Mouse (Mus musculus): ENCODE measurements at regions not wholly inside any gene's neighbourhood (a gene's known extent, or its start where the extent isn't known, plus 50 kb on each side); places are given as distances from the start of the nearest gene placed in this dataset.
"Not testable (repeated sequence)": the region's sequence is repeated elsewhere in the genome, so short reads cannot be mapped to it uniquely, and the experiment has no call there.

DNA sequence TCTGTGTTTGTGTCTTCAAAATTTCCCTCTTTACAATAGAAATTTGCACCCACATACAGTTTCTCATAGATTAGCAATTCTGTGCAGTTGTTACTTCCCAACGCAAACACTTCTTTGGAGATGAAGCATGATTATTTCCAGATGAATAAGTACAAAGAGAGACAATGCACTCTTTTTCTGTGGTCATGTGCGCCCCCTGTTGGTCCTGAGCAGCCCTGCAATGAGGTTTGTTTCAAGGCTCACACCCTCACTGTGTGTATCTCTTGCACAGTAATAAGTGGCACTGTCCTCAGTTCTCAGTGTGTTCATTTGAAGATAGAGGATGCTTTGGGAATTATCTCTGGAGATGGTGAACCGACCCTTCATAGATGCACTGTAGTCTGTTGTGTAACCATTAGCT is 368.1 kb downstream of the Adam6a start:
- Histone ChIP-seq H3K9me3 (peaks cover 20% of the 10 kb centered on the region), H3K27ac (replicated peaks) (no peak overlapping the region), H3K4me1 (no peaks in the 10 kb centered on the region), H3K27me3 (no peaks in the 10 kb centered on the region), H3K4me3 (no peak overlapping the region), H3K36me3 (no peaks in the 10 kb centered on the region), H3K9ac (replicated peaks) (no peak overlapping the region), H3K4me2 (replicated peaks) (no peak overlapping the region)
- ATAC-seq (ENCODE audit: low FRiP score, low read depth), result no peak
- WGBS, result 47% methylated on average over 3 of the region's 3 CpGs

DNA sequence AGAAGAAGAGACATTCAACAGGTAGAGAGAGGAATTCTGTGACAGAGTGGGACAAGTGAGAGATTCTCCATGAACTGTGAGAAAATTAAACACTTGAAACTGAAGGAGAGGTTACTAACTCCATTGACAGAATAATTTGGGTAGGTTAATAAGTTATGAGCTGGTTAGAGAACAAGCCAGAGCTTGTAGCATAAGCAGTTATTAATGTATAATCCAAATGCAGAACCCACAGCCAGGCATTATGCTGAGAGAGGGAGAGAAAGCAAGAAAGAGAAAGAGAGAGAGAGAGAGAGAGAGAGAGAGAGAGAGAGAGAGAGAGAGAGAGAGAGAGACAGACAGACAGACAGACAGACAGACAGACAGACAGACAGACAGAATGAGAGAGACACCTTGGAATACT is 397.0 kb downstream of the Adam6a start:
- Histone ChIP-seq H3K4me1 (no peaks in the 10 kb centered on the region), H3K9me3 (peaks cover 7% of the 10 kb centered on the region; the same call in 1 of the 2 replicates), H3K27ac (replicated peaks) (no peak overlapping the region), H3K4me2 (replicated peaks) (no peak overlapping the region), H3K4me3 (no peak overlapping the region), H3K9ac (replicated peaks) (no peak overlapping the region), H3K27me3 (no peaks in the 10 kb centered on the region), H3K36me3 (no peaks in the 10 kb centered on the region)
- ATAC-seq (ENCODE audit: low FRiP score, low read depth), result no peak

DNA sequence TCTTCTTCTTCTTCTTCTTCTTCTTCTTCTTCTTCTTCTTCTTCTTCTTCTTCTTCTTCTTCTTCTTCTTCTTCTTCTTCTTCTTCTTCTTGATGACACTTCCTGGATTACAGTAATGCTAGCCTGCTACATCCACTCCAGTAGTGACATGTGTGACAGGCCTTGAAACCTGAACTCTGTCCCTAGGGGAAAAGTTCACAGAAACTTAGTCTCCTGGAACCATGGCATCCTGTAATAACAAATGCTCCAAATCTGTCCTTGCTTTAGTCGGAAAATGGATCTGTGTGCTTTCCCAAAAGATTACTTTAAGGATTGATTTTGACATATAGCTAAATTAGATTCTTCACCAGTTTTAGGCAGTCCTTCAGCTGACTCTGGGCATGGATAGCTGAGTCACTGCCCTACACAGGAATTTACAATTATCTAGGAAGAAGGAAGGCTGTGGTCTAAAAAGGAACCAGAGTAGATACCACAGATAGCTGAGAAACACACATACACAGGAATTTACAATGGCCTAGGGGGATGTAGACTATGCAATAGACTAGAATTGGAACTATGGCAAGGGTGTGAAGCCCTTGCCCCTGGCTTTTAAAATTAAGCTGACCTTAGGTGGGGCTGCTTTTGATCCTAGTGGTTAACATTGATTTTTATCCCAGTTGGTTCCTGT is 400.1 kb downstream of the Adam6a start:
- not testable (repeated sequence) for H3K4me3 ChIP-seq; H3K9ac ChIP-seq (replicated peaks); H3K4me2 ChIP-seq (replicated peaks); ATAC-seq (ENCODE audit: low FRiP score, low read depth); H3K27me3 ChIP-seq; H3K9me3 ChIP-seq; H3K4me1 ChIP-seq; H3K27ac ChIP-seq (replicated peaks); H3K36me3 ChIP-seq
- 76% methylated on average over 1 of the region's 1 CpGs for WGBS

DNA sequence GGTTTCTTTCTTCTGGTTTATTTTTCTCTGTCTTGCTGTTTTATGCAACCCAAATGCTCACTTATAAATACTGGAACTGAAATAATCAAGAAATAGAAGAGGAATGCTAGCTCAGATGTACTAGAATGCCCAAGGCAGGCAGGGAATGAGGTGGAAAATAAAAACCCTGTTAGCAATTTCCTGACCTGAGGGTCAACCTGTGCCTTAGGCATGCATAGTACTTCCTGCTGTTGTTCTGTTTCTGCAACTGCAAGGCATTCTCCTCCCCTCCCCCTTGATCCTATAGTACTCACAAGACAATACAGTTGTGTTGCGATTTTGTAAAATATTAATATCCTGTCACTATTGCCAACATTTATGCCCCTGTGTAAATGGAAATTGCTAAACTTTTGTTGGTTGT is 402.1 kb downstream of the Adam6a start:
- H3K4me1 ChIP-seq; ATAC-seq (ENCODE audit: low FRiP score, low read depth); H3K4me2 ChIP-seq (replicated peaks); H3K36me3 ChIP-seq; H3K9ac ChIP-seq (replicated peaks); H3K27me3 ChIP-seq; H3K4me3 ChIP-seq; H3K9me3 ChIP-seq; H3K27ac ChIP-seq (replicated peaks): not testable (repeated sequence)
- 91% methylated on average over 1 of the region's 1 CpGs for WGBS

DNA sequence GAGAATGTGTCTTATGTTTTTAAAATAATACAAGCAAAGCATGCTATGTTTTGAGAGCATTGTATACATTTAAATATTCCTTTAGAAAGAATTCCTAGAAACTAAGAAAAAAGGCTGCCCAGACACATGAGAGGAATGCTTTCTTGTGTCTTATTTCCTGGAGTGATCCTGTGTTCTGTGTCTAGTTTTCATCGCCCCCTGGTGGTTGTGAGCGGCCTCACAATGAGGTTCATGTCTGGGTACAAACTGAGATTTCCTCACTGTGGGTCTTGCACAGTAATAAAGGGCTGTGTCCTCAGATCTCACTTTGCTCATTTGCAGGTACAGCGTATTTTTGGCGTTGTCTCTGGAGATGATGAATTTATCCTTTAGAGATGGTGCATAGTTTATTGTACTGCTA is 404.3 kb downstream of the Adam6a start:
- not testable (repeated sequence) for H3K27me3 ChIP-seq; H3K27ac ChIP-seq (replicated peaks); H3K9me3 ChIP-seq; H3K36me3 ChIP-seq; H3K9ac ChIP-seq (replicated peaks); H3K4me1 ChIP-seq; ATAC-seq (ENCODE audit: low FRiP score, low read depth); H3K4me3 ChIP-seq; H3K4me2 ChIP-seq (replicated peaks)
- 29% methylated on average over 4 of the region's 4 CpGs for WGBS

DNA sequence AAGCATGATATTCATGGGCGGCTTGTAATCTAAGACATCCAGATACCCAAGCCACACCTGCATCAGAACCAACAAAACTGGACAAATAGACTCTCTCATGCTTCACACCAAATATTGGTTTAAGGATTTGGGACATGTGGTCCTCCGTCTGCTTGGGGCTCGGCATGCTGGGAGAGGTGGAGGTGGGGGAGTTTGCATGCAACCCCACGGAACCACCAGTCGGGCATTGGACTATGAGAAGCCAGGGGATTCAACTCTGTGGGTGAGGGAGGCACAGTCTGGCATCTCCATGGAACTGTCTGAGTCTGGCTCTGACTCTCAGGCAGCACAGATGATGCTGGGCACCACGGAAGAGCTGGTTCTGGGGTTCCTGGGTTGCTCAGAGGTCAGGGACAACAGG is 430.6 kb downstream of the Adam6a start:
- H3K27ac ChIP-seq (replicated peaks), result no peak overlapping the region
- no peaks in the 10 kb centered on the region for H3K4me1 ChIP-seq
- ATAC-seq (ENCODE audit: low FRiP score, low read depth), result no peak
- peaks cover 12% of the 10 kb centered on the region for H3K9me3 ChIP-seq
- no peaks in the 10 kb centered on the region for H3K27me3 ChIP-seq
- H3K9ac ChIP-seq (replicated peaks), result no peak overlapping the region
- no peak overlapping the region for H3K4me3 ChIP-seq
- H3K4me2 ChIP-seq (replicated peaks), result no peak overlapping the region
- 88% methylated on average over 6 of the region's 6 CpGs for WGBS
- H3K36me3 ChIP-seq, result no peaks in the 10 kb centered on the region

DNA sequence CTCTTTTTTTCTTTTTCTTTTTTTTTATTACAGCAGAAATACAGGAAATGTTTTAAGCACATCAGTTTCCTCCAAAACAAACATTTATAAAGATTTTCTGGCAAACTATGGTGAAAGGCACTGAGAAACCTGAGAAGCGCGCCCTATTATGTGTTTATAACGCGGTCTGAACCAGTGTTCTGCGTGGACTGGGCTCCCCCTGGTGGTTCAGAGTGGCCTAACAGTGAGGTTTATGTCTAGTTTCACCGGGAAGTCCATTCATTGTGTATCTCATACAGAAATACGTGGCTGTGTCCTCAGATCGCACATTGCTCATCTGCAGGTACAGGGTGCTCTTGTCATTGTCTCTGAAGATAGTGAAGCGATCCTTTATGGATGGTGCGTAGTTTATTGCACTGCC is 437.9 kb downstream of the Adam6a start:
- not testable (repeated sequence) for H3K27me3 ChIP-seq; H3K27ac ChIP-seq (replicated peaks); H3K9me3 ChIP-seq; H3K9ac ChIP-seq (replicated peaks); H3K36me3 ChIP-seq; H3K4me2 ChIP-seq (replicated peaks); H3K4me1 ChIP-seq; ATAC-seq (ENCODE audit: low FRiP score, low read depth); H3K4me3 ChIP-seq
- 38% methylated on average over 10 of the region's 10 CpGs for WGBS

DNA sequence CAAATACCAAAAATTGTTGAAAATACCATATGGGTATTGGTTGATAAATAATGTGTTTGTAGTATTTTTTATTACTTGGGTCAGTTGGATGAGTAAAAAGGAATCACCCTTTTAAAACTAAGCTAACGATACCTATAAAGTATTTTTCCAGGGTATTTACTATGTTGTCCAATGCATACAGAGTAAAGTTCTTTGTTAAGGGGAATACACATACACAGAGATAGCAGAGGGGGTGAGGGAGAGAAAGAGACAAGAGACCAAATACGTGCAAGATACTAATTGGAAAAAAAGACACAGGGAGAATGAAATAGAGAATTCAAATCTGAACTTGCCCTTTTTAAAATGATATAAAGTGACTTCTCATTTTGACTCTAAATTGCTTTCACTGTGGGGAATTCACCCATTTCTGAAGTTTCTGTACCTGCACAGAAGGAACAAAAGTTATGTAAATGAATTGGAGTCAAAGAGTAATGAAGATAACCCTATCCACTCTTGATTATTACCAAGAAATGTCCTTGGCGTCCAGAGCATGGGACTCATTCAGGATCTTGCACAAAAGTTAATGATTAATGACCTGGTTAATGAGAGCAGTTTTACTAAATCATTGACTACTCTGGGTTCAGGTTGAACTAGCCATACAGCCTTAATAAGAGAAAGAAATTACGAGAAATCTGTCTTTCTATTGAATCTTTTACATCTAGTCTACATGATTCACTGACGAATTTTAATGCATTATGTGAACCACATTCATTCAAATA is 443.7 kb downstream of the Adam6a start:
- no peaks in the 10 kb centered on the region for H3K27me3 ChIP-seq
- no peak overlapping the region for H3K4me2 ChIP-seq (replicated peaks)
- no peak overlapping the region for H3K9ac ChIP-seq (replicated peaks)
- no peak for ATAC-seq (ENCODE audit: low FRiP score, low read depth)
- H3K36me3 ChIP-seq, result no peaks in the 10 kb centered on the region
- H3K4me1 ChIP-seq, result no peaks in the 10 kb centered on the region
- no peak overlapping the region for H3K4me3 ChIP-seq
- 70% methylated on average over 5 of the region's 5 CpGs for WGBS
- H3K9me3 ChIP-seq, result 0 out of 2 replicates have a peak, but pooled peaks cover 2% of the 10 kb centered on the region
- H3K27ac ChIP-seq (replicated peaks), result no peak overlapping the region

DNA sequence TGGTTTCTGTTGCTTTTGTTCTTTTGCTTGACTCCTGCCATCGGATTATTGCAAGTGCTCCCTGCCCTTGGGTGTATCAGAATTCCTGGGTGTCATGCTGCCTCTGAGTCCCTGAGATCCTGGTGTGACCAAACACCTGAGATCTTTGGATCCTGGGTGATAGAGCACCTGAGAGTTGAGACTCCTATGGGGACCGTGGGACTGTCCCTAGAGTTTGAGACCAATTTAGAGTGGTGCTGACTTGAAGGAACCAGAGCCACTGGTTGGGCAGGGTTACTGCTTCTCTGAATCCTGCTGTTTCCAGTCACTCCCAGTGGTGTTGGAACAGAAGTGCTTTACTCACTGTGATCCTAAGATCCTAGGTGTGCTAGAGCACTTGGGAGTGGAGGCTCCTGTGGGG is 448.7 kb downstream of the Adam6a start:
- 83% methylated on average over 2 of the region's 2 CpGs for WGBS
- H3K27ac ChIP-seq (replicated peaks), result no peak overlapping the region
- no peak overlapping the region for H3K4me3 ChIP-seq
- H3K4me1 ChIP-seq, result no peaks in the 10 kb centered on the region
- H3K9me3 ChIP-seq, result 0 out of 2 replicates have a peak, but pooled peaks cover 5% of the 10 kb centered on the region
- H3K9ac ChIP-seq (replicated peaks), result no peak overlapping the region
- no peak overlapping the region for H3K4me2 ChIP-seq (replicated peaks)
- H3K27me3 ChIP-seq, result no peaks in the 10 kb centered on the region
- H3K36me3 ChIP-seq, result no peaks in the 10 kb centered on the region
- no peak for ATAC-seq (ENCODE audit: low FRiP score, low read depth)

DNA sequence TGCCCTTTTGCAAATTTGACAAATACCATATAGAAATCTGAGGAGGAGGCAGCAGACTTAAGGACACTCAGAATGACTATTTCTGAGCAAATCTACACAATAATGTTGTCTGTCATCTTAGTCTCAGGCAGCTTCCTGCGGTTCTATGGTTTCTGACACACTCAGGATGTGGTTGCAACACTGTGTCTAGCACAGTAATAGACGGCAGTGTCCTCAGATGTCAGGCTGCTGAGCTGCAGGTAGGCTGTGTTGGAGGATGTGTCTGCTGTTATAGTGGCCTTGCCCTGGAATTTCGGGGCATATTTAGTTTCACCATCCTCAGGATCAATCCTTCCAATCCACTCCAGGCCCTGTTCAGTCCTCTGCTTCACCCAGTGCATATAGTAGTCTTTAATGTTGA is 450.6 kb downstream of the Adam6a start:
- H3K9ac ChIP-seq (replicated peaks); H3K27ac ChIP-seq (replicated peaks); H3K4me1 ChIP-seq; H3K4me3 ChIP-seq; H3K27me3 ChIP-seq; ATAC-seq (ENCODE audit: low FRiP score, low read depth); H3K36me3 ChIP-seq; H3K9me3 ChIP-seq; H3K4me2 ChIP-seq (replicated peaks): not testable (repeated sequence)
- WGBS, result 55% methylated on average over 3 of the region's 3 CpGs

DNA sequence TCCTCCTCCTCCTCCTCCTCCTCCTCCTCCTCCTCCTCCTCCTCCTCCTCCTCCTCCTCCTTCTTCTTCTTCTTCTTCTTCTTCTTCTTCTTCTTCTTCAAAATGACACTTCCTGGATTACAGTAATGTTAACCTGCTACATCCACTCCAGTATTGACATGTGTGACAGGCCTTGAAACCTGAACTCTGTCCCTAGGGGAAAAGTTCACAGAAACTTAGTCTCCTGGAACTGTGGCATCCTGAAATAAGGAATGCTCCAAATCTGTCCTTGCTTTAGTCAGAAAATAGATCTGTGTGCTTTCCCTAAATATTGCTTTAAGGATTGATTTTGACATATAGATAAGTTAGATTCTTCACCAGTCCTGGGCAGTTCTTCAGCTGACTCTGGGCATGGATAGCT is 464.8 kb downstream of the Adam6a start:
- H3K27ac ChIP-seq (replicated peaks); H3K4me2 ChIP-seq (replicated peaks); H3K9ac ChIP-seq (replicated peaks); H3K4me3 ChIP-seq; H3K4me1 ChIP-seq; ATAC-seq (ENCODE audit: low FRiP score, low read depth); H3K27me3 ChIP-seq; H3K36me3 ChIP-seq: not testable (repeated sequence)
- H3K9me3 ChIP-seq, result 0 out of 2 replicates have a peak, but pooled peaks cover 17% of the 10 kb centered on the region

DNA sequence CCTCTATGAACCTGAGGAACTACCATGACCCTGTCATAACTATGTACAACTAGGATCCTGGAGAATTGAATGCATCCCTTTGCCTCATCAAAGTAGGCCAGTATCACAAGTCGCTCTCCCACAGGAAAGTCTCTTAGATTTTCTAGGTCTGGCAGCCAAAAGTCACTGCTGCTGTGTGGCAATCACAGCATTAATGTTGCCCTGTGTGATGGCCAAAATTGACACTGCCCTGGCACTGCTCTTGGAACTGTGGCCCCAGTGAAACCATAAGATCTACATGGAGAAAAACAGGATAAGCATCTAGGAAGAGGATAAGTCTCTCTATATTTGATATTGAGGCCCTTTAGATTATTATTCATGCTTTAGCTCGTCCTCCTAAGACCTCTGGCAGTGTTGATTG is 465.7 kb downstream of the Adam6a start:
- Histone ChIP-seq H3K27me3 (no peaks in the 10 kb centered on the region), H3K36me3 (no peaks in the 10 kb centered on the region), H3K9me3 (0 out of 2 replicates have a peak, but pooled peaks cover 17% of the 10 kb centered on the region), H3K4me3 (no peak overlapping the region), H3K4me1 (no peaks in the 10 kb centered on the region), H3K4me2 (replicated peaks) (no peak overlapping the region), H3K27ac (replicated peaks) (no peak overlapping the region), H3K9ac (replicated peaks) (no peak overlapping the region)
- no peak for ATAC-seq (ENCODE audit: low FRiP score, low read depth)
- WGBS, result 65% methylated on average over 2 of the region's 2 CpGs

DNA sequence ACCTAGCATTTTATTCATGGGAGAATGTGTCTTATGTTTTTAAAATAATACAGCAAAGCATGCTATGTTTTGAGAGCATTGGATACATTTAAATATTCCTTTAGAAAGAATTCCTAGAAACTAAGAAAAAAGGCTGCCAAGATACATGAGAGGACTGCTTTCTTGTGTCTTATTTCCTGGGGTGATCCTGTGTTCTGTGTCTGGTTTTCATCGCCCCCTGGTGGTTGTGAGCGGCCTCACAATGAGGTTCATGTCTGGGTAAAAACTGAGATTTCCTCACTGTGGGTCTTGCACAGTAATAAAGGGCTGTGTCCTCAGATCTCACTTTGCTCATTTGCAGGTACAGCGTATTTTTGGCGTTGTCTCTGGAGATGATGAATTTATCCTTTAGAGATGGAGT is 469.2 kb downstream of the Adam6a start:
- 22% methylated on average over 4 of the region's 4 CpGs for WGBS
- H3K4me2 ChIP-seq (replicated peaks); H3K36me3 ChIP-seq; H3K27me3 ChIP-seq; ATAC-seq (ENCODE audit: low FRiP score, low read depth); H3K4me3 ChIP-seq; H3K27ac ChIP-seq (replicated peaks); H3K4me1 ChIP-seq; H3K9ac ChIP-seq (replicated peaks): not testable (repeated sequence)
- H3K9me3 ChIP-seq, result peaks cover 18% of the 10 kb centered on the region; the same call in 1 of the 2 replicates

All from midbrain, embryonic 12.5 days (tissue).